Mouse (Mus musculus) kidney, adult 10 weeks (tissue): ENCODE measurements around the gene Sphk1. TPM values are rescaled to one million over a fixed set of nuclear protein-coding genes. Genes with fewer than 3 reads are reported as not detected.

ENCODE experiments used
- polyA plus RNA-seq: library from polyadenylated mRNA; stranded (reverse); fragments of 350-450 nt; fragmentation: Illumina TruSeq; extraction: RNeasy Lipid Tissue Mini Kit (QIAGEN cat#74804); gene quantifications from one replicate; pipeline ENCODE4 v1.2.3, GENCODE M21; 2014; ENCODE audit warnings: low read depth, low replicate concordance

Sphk1 gene
- polyA plus RNA-seq, result 0.77 TPM

GRCm38 (mm10) chr11:116530187-116531147 is at the start of gene Sphk1:
TSS of gene Sphk1 (plus strand) at chr11:116530925.

GRCm38 (mm10) chr11:116493795-116494252 is 36.9 kb upstream of the Sphk1 start, which contains the start of gene Prpsap1:
TSS of gene Prpsap1 (minus strand) at chr11:116494202.

GRCm38 (mm10) chr11:116581376-116581814 is 50.7 kb downstream of the Sphk1 start, which contains the start of gene Ube2o:
TSS of gene Ube2o (minus strand) at chr11:116581447.

Other genes with a start within 250 kb of the Sphk1 start
- not detected for gene Galr2, start 250.0 kb upstream of the Sphk1 start, polyA plus RNA-seq
- gene Exoc7, start 223.7 kb upstream of the Sphk1 start, polyA plus RNA-seq, result 7.0 TPM
- gene Foxj1, start 195.5 kb upstream of the Sphk1 start, polyA plus RNA-seq, result not detected
- gene Rnf157, start 117.9 kb upstream of the Sphk1 start, polyA plus RNA-seq, result 0.36 TPM
- 2.3 TPM for gene Ubald2, start 96.8 kb upstream of the Sphk1 start, polyA plus RNA-seq
- gene Qrich2, start 64.7 kb upstream of the Sphk1 start, polyA plus RNA-seq, result not detected
- 17.9 TPM for gene Prpsap1, start 36.7 kb upstream of the Sphk1 start, polyA plus RNA-seq
- 1.1 TPM for gene Ube2o, start 50.5 kb downstream of the Sphk1 start, polyA plus RNA-seq
- gene Aanat, start 55.5 kb downstream of the Sphk1 start, polyA plus RNA-seq, result not detected
- gene Rhbdf2, start 96.1 kb downstream of the Sphk1 start, polyA plus RNA-seq, result 0.20 TPM
- gene Prcd, start 122.6 kb downstream of the Sphk1 start, polyA plus RNA-seq, result not detected
- gene Cygb, start 123.4 kb downstream of the Sphk1 start, polyA plus RNA-seq, result 0.24 TPM
- gene St6galnac1, start 244.6 kb downstream of the Sphk1 start, polyA plus RNA-seq, result not detected